Mouse (Mus musculus) thymus, adult 2 months (tissue): ENCODE measurements around the gene Muc1. TPM values are rescaled to one million over a fixed set of nuclear protein-coding genes. Genes with fewer than 3 reads are reported as not detected.

ENCODE experiments used
- DNase-seq: peaks from one replicate; pipeline ENCODE4 v3.0.0; 2021
- H3K27ac ChIP-seq: fragments of 200-500 bp; 2 replicates; pipeline ENCODE4 v1.5.1; 2012; ENCODE audit warnings: low read length, control low read depth; ENCODE audit not compliant: control insufficient read depth, insufficient read depth
- H3K27me3 ChIP-seq: fragments of 200-500 bp; 2 replicates; pipeline ENCODE4 v1.6.1; 2012; ENCODE audit warnings: mild to moderate bottlenecking, low read length, moderate library complexity, mixed read lengths; ENCODE audit not compliant: control insufficient read depth, insufficient read depth
- H3K36me3 ChIP-seq: fragments of 200-500 bp; 2 replicates; pipeline ENCODE4 v1.6.1; 2012; ENCODE audit warnings: mild to moderate bottlenecking, low read length, moderate library complexity; ENCODE audit not compliant: control insufficient read depth, insufficient read depth
- H3K4me1 ChIP-seq: fragments of 200-500 bp; replicated peaks from 2 replicates; pipeline ENCODE4 v1.6.1; 2012; ENCODE audit warnings: low read length; ENCODE audit not compliant: control insufficient read depth, insufficient read depth
- H3K4me3 ChIP-seq: fragments of 200-500 bp; 2 replicates; pipeline ENCODE4 v1.5.1; 2012; ENCODE audit warnings: mild to moderate bottlenecking, low read length, control low read depth, moderate library complexity; ENCODE audit not compliant: control insufficient read depth, insufficient read depth
- CTCF ChIP-seq: fragments of 200-500 bp; IDR thresholded peaks from 2 replicates; pipeline ENCODE4 v1.5.1; 2012; ENCODE audit warnings: mild to moderate bottlenecking, control low read depth, low read length, moderate library complexity, borderline replicate concordance; ENCODE audit not compliant: control insufficient read depth, poor library complexity, insufficient read depth; ENCODE audit errors: extremely low read depth
- POLR2A ChIP-seq: fragments of 200-500 bp; IDR thresholded peaks from 2 replicates; pipeline ENCODE4 v1.6.1; 2012; ENCODE audit warnings: mild to moderate bottlenecking, low read length, control low read depth, moderate library complexity; ENCODE audit not compliant: control insufficient read depth, poor library complexity, insufficient read depth; ENCODE audit errors: extremely low read depth
- whole genome bisulfite sequencing: fragments of 180-500 bp; shearing (Covaris S2); methylation state at CpG from one replicate; pipeline ENCODE4 v1.1.7; 2018; 5-methylcytosine and 5-hydroxymethylcytosine counted together
- polyA plus RNA-seq: library from polyadenylated mRNA; depleted of rRNA; stranded (reverse); fragments of >200 nt; gene quantifications from 2 replicates; pipeline ENCODE4 v1.2.3, GENCODE M21; 2012; rRNA removed

The Muc1 gene
- polyA plus RNA-seq, 1 experiment: 14.1 TPM

DNA sequence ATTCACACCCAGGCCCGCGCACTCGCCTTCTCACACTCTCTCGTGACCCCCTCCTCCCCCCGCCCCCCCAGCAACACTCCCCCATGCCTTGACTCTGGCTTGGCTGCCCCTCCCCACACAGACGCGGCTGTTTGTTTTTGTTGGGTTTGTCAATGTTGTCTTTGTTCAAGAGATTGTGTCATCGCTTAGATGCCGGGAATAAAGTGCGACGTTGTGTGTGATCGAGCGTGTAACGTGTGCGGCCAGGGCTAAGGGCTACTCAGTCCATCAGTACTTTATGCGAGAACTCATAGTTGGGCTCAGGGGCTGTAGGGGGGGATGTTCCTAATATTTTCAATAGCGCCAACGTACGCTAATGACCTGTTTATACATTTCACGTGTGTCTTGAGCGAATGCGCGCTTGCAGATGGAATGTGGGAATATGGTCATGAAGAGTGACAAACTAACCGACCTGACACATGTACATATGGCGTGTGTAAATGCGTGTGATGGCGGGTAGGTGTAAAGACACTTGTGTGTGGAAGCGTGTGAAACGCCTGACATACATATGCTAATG is 51.3 kb downstream of the Muc1 start:
- TF ChIP-seq POLR2A: no peak
- H3K4me1 ChIP-seq: peaks cover 13% of the 10 kb centered on the region
- peaks cover 21% of the 10 kb centered on the region for H3K27me3 ChIP-seq
- no peak for DNase-seq
- 4% methylated on average over 29 of the region's 29 CpGs for WGBS
- no peak overlapping the region for H3K4me3 ChIP-seq
- H3K36me3 ChIP-seq: no peaks in the 10 kb centered on the region
- H3K27ac ChIP-seq: no peak overlapping the region

DNA sequence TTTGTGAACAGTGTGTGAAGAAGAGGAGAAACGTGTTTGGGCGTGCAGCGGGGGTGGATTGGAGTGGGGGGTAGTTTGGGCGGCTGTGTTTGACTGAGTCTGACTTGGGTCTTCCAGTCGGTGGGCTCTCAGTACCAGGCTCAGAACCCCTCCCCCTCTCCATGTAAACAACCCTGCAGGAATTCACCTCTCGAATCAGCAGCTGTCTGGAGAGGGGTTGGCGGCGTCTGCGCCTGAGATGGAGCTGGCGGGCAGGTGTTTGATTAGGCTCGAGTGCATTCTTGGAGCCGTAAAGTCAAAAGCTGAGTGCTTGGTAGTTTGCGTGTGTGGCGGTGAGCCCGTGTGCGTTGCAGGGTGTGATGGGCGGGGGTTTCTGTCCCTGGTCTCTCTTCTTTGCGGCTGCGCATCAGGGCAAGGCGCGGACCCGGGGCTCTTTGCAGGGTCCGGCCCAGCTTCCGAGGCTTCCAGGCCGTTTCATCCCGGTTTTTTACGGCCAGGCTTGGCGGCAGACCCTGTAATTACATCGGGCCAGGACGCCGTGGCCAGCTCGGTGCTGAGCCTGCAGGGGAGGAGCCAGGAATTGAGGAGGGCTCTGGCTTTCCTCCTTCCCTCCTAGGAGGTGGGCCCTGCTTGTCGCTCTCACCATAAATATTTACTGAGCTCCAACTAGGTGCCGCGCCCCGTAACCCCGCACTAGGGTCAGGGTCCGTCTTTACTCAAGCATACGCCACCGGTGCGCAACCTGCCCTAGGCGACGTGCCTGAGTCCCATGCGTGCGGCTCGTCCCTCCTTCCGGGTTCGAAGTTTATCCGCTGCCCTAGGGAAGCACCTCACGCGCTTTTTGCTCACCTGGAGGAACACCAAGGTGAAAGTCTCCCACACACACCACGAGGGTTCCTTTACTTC is 52.0 kb downstream of the Muc1 start, which contains the start of gene Efna1:
Efna1 (minus strand) TSS at position 537 of the 906 bp plus-strand sequence.
- Histone ChIP-seq H3K27me3 (peaks cover 21% of the 10 kb centered on the region), H3K27ac (no peak within 1 kb of the TSS), H3K36me3 (no peaks in the 10 kb centered on the region), H3K4me3 (peak within 1 kb of the TSS; percentile 41), H3K4me1 (peaks cover 13% of the 10 kb centered on the region)
- DNase-seq: peak; percentile 18
- TF ChIP-seq CTCF: no peak
- no peak for TF ChIP-seq POLR2A
- WGBS: 2% methylated on average over 52 of the region's 52 CpGs

DNA sequence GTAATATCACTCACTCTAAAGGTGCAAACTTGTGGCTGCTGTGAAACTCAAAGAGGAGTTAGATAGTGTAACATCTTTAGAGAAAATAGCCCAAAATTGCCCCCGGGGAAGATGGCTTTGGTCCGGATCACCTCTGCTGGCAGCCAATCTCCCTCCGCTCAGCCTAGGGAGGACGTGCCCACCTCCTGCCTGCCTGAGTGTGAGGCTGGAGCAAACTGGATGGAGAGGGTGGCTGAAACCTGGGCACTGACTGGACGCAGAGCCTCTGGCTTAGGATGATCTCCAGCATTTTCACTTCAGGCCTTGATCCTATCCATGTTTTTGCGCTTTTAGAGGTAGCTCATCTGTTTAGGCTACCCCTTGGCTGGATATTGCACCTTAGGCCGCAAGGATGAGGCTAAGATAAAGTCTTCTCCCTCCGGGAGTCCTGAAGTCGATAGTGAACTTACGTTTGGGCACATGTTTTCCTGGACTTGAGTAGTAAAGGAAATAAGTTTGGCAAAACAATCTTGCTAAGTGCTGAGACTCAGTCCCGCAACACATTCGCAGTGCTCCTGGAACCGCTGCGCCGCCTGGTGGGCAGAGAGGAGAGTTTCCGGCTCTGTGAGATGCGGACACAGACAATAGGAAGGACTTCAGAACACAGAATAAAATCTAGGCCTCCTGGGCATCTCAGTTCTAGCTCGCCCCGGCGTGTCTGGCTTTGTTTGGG is 52.9 kb downstream of the Muc1 start:
- 20% methylated on average over 20 of the region's 20 CpGs for WGBS

DNA sequence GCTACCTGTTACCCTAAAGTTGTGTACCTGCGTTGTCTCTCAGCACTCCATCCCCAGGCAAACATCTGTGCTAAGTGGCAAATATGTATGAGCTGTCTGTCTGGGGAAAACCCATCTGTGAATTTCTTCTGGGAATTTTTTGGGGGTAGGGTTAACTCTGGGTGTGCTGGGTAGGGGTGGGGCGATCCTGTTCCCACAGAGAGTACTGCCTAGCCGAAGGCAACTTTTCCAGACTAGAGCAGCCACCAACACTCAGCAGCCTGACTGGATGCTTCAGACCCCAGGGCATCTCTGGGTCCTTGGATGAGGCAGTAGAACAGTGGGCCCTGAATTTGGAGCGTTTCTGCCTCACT is 53.4 kb downstream of the Muc1 start:
- no peaks in the 10 kb centered on the region for H3K36me3 ChIP-seq
- H3K27ac ChIP-seq: no peak overlapping the region
- WGBS: 42% methylated on average over 4 of the region's 4 CpGs
- TF ChIP-seq POLR2A (no peak), CTCF (no peak)
- no peak for DNase-seq
- peaks cover 21% of the 10 kb centered on the region for H3K27me3 ChIP-seq
- H3K4me3 ChIP-seq: no peak overlapping the region
- peaks cover 13% of the 10 kb centered on the region for H3K4me1 ChIP-seq

More for the DNA sequence above, 52.9 kb downstream of the Muc1 start:
- TF ChIP-seq POLR2A (no peak), CTCF (peak; percentile 90)
- H3K36me3 ChIP-seq: no peaks in the 10 kb centered on the region
- no peak overlapping the region for H3K27ac ChIP-seq
- peaks cover 13% of the 10 kb centered on the region for H3K4me1 ChIP-seq
- peaks cover 21% of the 10 kb centered on the region for H3K27me3 ChIP-seq
- no peak overlapping the region for H3K4me3 ChIP-seq
- DNase-seq: peak; percentile 84

Other genes starting within 250 kb of the Muc1 start
- 45.8 and 50.9 TPM in 2 replicates for gene Rusc1, start 135.7 kb upstream of the Muc1 start, polyA plus RNA-seq
- gene Gm43738, start 128.0 kb upstream of the Muc1 start, polyA plus RNA-seq: not detected in 2 replicates
- 58.1 and 71.6 TPM in 2 replicates for gene Fdps, start 127.1 kb upstream of the Muc1 start, polyA plus RNA-seq
- 2.2 and 2.7 TPM in 2 replicates for gene Pklr, start 92.9 kb upstream of the Muc1 start, polyA plus RNA-seq
- 15.9 and 18.1 TPM in 2 replicates for gene Hcn3, start 68.9 kb upstream of the Muc1 start, polyA plus RNA-seq
- 117 and 126 TPM in 2 replicates for gene Clk2, start 64.3 kb upstream of the Muc1 start, polyA plus RNA-seq
- 240 and 251 TPM in 2 replicates for gene Scamp3, start 51.6 kb upstream of the Muc1 start, polyA plus RNA-seq
- gene Fam189b, start 45.9 kb upstream of the Muc1 start, polyA plus RNA-seq: 250 and 278 TPM in 2 replicates
- 98.8 and 117 TPM in 2 replicates for gene Gba, start 26.1 kb upstream of the Muc1 start, polyA plus RNA-seq
- gene Thbs3, start 13.9 kb upstream of the Muc1 start, polyA plus RNA-seq: 7.2 and 10.9 TPM in 2 replicates
- 209 and 224 TPM in 2 replicates for gene Mtx1, start 2.0 kb upstream of the Muc1 start, polyA plus RNA-seq
- gene Krtcap2, start 16.9 kb downstream of the Muc1 start, polyA plus RNA-seq: 171 and 183 TPM in 2 replicates
- 12.1 and 13.0 TPM in 2 replicates for gene Trim46, start 17.3 kb downstream of the Muc1 start, polyA plus RNA-seq
- gene Dpm3, start 30.3 kb downstream of the Muc1 start, polyA plus RNA-seq: 477 and 588 TPM in 2 replicates
- 196 and 251 TPM in 2 replicates for gene Slc50a1, start 41.5 kb downstream of the Muc1 start, polyA plus RNA-seq
- 6.3 and 9.7 TPM in 2 replicates for gene Efna1, start 52.1 kb downstream of the Muc1 start, polyA plus RNA-seq
- 3.7 and 4.2 TPM in 2 replicates for gene Efna3, start 93.9 kb downstream of the Muc1 start, polyA plus RNA-seq
- 12.5 TPM in 2 replicates for gene Efna4, start 109.0 kb downstream of the Muc1 start, polyA plus RNA-seq
- 38.7 and 49.6 TPM in 2 replicates for gene Adam15, start 120.9 kb downstream of the Muc1 start, polyA plus RNA-seq
- 0.36 and 0.50 TPM in 2 replicates for gene Dcst2, start 132.9 kb downstream of the Muc1 start, polyA plus RNA-seq
- 0.24 and 0.32 TPM in 2 replicates for gene Dcst1, start 136.2 kb downstream of the Muc1 start, polyA plus RNA-seq
- gene Zbtb7b, start 165.7 kb downstream of the Muc1 start, polyA plus RNA-seq: 59.8 and 64.9 TPM in 2 replicates
- 0.66 TPM in 1 of 2 replicates, not detected in the other for gene Lenep, start 173.7 kb downstream of the Muc1 start, polyA plus RNA-seq
- gene Flad1, start 182.8 kb downstream of the Muc1 start, polyA plus RNA-seq: 57.0 and 58.3 TPM in 2 replicates
- 104 TPM in 2 replicates for gene Cks1b, start 189.3 kb downstream of the Muc1 start, polyA plus RNA-seq
- gene Shc1, start 189.4 kb downstream of the Muc1 start, polyA plus RNA-seq: 89.9 and 92.1 TPM in 2 replicates
- 82.3 and 133 TPM in 2 replicates for gene Pygo2, start 201.2 kb downstream of the Muc1 start, polyA plus RNA-seq
- gene Pbxip1, start 207.6 kb downstream of the Muc1 start, polyA plus RNA-seq: 36.5 and 41.6 TPM in 2 replicates
- gene Pmvk, start 225.5 kb downstream of the Muc1 start, polyA plus RNA-seq: 20.0 and 22.6 TPM in 2 replicates